Mouse (Mus musculus): ENCODE data around the gene Gm4952.

GRCm38 (mm10) chr19:12575514-12575913 is 24.3 kb upstream of the Gm4952 start:
- TF ChIP-seq CTCF (IDR thresholded peaks at IDR 0.05; ENCODE audit: low read depth, low read length) (no peak), POLR2A (IDR thresholded peaks at IDR 0.05; ENCODE audit: borderline replicate concordance, low read depth, low read length) (no peak)
